Mouse (Mus musculus): ENCODE data around the gene Rpl18a.

- no peak for TF ChIP-seq EP300 (IDR thresholded peaks at IDR 0.05; ENCODE audit: insufficient read depth, low read depth, low read length)
- TF ChIP-seq CTCF (IDR thresholded peaks at IDR 0.05; ENCODE audit: low read depth, low read length), result no peak
These were observed 30.6 kb downstream of the Rpl18a start for GRCm38 (mm10) chr8:70866566-70866965.
